Mouse (Mus musculus): ENCODE measurements at regions not wholly inside any gene's neighbourhood (a gene's known extent, or its start where the extent isn't known, plus 50 kb on each side); places are given as distances from the start of the nearest gene placed in this dataset.
A peak's percentile ranks its signal among the peaks of the same experiment; 100 is the strongest.

DNA sequence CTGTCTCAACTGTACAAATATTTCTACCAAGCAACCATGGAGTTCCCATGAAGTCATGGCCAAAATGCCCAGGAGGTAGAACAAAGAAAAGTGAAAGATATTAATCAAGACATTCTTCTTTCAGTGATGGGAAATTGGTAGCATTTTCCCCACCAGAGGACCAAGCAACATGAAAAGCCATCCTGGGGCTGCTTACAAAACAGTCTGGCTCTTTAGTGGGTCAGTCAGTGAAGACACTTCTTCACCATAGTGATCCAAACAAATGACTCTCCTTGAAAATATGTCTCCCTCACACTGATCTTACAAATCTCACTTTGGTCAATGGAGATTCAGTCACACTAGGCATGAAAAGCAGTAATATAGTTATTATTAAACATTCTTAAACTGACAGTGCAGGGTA, 299.8 kb upstream of the Gm9747 start:
- DNase-seq = no peak

DNA sequence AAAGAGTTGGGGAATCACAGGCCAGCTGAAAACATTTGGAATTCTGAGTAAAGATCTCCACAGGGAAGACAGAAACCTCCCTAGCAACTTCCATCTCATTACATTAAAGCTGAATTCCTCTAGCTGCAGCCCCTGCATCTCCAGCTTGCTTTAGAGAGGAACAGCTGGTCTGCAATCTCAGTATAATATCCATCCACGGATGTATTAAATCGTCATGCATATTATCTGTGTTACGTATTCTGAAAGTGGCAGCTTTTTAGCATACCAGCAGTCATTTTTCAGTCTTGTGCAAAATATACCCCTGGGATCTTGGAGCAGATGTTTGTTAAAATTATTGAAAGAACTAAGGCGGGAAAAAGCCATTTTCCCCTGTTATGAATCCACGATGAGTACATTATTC, 287.7 kb upstream of the Gm9747 start:
- DNase-seq = no peak

DNA sequence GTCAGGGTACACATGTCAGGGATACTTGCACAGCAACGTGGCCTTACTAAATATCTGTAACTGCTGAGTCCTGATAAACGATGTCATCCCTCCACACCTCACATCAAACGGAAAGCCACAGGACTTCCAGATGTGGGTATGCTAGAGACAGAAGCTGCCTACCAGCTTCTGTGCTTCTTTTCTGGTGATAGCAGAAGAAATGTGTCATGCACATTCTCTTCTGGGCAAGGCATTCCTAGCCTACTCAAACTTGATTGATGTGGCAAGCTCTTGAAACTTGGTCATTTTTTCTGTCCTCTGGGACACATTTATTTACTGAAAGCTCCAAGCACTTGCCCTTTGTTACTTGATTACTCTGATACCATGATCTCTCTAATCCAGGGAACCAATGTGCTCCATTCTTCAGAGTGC, 282.8 kb upstream of the Gm9747 start:
- peak; percentile 7 for DNase-seq

DNA sequence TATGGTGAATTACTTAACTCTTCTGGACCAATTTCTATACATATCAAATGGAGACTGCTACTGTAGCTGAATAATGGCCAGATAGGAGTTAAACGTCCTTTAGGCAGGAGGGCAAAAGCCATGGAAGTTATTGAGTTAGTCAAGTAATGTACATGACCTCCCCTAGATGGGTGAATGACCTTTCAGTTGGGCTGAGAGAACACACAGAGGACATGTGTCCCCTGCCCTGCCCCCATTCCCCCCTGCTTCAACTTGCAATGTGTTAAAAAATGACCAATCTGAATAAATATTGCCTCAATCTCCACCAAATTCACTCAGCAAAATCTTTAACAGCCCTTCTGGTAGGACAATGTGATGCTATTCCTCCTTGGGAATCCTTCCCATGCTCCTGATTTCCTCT, 282.1 kb upstream of the Gm9747 start:
- DNase-seq = no peak

DNA sequence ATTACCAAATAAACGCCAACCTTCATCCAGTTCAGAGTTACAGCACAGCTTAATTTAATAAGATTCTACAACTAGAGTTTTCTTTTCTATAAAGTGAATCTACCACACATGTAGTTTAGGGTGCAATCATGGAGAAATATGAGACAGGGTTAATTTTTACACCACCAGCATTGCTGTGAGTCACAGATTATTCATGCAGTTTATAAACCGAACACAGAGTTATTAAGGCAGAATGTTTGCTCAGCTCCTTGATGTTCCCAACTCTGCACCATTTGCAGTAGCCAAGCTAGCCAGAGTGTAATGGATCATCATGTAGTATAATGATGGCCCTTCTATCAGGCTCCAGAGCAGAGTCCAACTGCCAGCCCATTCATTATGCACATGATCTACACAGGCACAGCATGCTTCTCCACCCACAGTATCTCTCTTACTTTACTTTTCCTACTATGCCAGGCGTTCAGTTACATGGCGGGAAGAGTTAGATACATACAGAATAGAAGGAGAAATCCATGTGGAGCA, 281.4 kb upstream of the Gm9747 start:
- DNase-seq = no peak

DNA sequence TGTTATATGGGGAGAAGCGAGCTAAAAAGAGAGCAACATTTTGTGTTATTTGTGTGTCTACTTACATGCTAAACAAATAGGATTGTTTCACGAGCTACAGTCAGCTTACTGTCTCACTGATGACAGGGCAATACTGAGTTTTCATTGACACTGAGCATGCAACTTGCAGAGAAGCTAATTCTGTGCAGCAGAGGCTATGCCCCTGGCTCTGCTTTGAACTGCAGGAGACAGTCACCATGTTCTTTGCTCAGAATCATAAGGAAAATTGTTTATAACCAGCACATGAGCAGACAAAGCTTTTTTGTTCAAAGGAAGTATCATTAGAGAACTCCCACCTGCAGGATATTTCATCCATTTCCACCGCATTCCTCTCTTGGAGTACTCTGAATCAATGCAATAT, 280.8 kb upstream of the Gm9747 start:
- DNase-seq = no peak

DNA sequence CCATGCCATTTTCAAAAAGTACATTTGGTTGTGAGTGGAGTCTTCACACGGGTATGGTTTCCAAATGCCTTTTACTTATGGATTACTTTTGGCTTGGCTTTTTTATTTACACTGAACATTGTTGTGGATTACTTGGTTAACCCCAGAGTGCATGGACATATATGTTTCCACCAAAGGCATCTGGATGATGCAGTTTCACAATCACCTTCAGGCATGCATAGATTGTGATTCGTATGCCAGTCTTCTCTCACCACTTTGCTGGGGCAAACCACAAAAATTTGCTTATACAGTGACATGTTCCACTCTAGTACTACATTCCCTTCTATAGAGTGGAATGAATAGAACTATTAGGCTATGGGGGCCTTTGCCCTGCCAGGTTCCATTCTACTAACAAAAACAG, 278.4 kb upstream of the Gm9747 start:
- no peak for DNase-seq

DNA sequence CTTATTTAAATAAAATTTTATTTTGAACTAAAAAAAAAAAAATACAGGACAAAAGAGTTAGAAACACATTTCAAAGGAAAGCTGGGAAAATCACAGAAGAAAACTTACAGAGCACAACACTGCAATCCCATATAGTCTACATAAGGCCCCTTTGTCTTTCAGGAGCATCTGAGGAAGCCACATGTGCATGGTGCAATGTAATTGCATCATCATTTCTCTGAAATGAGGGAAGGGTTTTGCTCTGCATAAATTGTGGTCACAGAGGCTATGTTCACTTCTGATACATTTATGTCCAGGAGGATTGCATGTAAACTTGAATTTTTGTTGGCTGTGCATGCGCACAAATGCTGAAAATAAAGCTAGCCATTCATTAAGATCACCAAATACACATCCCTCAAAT, 265.9 kb upstream of the Gm9747 start:
- DNase-seq = no peak

DNA sequence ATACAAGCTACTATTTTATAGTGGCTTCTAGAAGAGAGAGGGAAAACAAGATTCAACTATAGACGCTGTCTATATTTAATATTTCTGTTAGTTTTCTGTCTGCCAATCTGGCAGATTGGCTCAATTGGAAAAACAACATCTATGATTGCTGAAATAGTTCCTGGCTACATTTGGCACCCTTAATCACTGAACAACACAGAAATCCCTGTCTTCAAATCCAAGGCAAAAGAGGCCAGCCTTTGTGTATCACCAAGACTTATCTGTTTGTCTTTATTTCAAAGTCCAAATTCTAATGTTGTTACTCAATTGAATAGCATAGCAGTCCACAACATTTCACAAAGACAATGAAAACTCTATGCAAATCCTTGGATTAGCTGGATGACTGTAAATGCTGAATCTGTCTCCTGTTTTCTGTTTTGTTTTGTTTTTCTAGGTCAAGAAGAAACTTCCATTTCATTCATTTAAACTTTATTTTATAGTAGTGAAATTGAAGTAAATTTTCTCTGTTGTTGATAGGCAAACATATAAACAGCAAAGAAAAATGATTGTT, 265.1 kb upstream of the Gm9747 start:
- DNase-seq = no peak

DNA sequence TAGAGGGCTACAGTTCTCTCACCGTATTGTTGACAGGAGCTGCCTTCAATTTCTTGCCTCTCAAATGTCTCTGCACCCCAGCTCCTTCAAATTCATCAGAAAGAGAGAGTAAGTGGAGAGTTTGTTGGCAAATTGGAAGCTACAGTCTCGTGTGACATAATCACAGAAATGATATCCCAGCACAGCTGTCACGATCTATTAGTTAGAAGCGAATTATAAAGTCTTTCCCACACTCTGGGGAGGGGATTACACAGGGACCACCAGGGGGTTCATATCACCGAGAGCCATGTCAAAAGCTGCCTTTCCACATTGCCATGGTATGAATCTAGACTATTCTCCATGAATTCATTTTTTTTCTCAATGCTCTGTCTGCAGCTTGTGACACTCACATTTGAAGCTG, 260.3 kb upstream of the Gm9747 start:
- no peak for DNase-seq

DNA sequence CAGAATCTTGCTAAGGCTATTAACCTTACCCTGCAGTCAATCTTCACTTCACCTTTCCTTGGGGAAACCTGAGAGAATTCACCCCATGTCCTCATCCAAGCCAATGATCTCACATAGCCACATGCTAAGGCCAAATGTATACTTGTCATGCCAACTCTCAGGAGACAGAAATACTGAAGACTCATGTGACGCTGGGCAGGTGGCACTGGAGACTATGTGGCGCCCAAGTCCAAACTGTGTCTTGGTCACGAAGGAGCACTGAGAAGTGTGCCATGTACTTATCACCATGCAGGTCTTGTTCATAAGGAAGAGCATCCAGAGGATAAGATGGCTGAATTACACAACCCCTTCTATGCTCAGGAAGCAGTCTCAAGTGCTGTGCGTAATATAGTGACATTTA, 259.4 kb upstream of the Gm9747 start:
- DNase-seq = no peak

DNA sequence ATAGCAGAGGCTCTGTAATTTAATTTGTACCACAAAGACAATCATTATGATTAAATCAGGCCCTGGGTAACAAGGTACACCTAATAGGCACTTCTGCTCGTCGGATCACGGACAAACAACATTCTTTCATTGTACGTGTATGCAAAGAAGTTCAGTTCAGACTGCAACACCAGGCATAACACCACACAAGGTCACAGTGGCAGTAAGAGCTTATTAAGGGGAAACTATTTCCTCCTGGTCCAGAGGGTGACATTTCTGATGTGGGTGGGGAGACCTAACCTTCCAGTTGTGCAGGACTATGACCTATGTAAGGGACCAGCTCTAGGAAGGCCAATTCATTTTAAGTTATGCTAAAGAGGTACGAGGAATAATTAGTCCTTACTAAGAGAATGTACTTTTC, 225.0 kb upstream of the Gm9747 start:
- DNase-seq = no peak

DNA sequence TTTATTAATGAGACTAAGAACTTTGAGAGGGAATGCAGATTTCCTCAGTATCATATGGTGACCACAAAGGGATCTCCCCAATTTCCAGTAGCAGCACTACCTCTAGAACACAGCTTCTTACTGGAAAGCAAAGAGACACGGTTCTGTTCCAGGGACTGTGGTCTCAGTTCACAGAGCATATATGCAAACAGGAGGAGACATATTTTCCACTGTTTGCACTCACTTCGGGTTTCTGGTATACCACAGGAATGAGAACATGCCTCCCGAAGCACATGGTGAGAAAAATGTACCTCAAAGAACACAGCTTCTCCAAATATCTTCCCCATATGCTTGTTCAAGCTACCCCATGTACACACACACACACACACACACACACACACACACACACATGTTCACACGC, 224.1 kb upstream of the Gm9747 start:
- no peak for DNase-seq

DNA sequence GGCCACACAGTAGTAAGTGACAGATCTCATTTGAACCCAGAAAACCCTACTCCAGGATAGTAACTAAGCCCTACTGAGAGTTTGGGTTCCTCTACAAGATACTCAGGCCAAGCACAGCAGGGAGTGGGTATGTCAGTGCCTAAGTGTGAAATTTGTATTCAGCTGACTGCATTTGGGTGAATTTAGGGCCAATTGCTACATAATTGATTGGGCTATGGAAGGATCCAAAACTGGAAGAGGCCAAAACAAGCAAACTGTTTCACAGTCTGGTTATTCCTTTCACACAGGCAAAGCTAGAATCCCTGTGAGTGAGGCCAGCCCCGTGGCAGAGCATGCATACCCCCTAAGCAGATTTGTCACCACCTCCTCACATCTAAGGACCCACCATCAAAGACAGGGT, 221.9 kb upstream of the Gm9747 start:
- DNase-seq = no peak

DNA sequence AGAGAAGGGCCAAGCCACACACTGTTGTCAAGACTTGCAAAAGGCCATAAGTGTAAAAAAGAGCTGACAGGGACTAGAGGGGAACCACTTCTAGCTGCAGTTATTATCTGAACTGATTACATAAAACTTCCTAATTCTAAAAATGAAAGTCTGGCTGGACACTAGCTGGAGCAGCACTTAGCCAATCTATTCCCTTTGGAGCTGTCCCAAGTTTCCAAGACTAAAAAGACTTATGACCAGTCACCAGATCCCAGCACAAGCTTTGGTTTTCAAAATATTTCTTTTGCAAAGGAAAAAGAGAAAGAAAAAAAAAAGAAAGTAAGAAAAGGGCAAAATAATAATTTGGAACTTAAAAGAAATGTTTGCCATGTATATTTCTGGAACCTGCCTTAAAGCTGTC, 217.6 kb upstream of the Gm9747 start:
- DNase-seq = no peak

DNA sequence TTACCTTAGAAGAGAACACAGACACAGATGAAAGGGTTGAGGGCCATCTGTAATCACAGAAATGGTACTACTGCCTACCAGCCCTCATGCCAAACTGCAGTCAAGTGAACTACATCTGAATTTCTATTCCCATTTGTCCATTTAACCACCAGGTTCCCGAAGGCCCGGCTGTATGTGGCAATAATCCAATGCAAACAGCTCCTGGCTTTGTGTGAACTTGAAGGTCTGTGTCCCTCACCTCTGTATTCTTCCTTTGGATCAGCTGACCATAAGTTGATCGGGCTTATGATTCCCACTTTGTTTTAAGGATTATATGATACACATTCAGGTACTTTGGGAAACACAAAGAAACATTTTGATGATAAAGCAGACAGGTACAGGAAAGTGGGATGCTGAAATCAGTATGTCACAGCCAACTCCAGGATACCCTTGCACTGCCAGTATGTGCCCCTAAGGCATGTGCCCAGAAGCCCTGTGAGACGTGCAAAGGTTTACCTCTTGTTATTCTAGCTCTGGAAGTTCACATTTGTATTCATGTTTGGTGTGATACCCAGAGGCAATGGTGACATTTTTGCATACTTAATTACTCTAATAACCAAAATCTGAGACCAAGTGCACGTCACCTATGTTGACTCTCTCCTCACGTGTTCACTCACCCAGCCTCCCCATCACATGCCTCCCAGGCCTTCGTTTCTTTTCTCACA, 214.1 kb upstream of the Gm9747 start:
- no peak for DNase-seq

DNA sequence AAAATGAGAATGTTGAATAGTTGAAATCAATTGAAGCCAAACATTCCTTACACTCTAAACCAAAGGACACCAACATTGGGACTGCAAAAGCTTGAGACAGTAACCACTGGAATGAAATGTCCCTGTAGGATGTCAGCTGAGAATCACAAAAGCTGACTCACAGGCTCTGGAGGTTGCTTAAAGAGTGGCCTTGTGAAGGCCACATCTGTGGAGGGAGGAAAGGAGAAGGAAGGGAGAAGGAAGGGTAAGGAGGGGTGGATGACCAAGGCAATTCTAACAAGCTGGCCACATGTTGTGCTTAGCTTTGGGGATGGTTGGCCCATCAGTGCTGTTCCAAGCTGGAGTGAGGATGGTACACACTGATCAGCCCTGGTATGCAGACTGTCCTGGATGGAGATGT, 205.2 kb upstream of the Gm9747 start:
- peak; percentile 34 for DNase-seq

DNA sequence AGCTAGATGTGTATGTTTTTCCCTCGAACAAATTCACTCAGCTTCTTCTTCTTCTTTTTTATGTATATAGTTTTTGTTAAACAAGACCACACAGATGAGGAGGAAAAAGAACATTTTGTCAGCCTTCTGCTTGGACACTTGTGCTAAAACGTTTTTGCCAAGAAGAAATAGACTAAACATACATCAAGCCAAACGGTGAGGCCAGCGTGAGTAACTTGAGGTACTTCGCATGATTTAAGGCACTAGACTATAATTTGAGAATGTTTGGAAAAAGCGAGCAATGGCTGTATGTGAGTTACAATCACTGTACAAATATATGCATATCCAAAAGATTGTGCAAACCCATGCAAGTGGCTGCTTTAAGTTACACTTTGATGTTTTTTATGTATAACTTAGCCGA, 201.8 kb upstream of the Gm9747 start:
- DNase-seq = no peak

DNA sequence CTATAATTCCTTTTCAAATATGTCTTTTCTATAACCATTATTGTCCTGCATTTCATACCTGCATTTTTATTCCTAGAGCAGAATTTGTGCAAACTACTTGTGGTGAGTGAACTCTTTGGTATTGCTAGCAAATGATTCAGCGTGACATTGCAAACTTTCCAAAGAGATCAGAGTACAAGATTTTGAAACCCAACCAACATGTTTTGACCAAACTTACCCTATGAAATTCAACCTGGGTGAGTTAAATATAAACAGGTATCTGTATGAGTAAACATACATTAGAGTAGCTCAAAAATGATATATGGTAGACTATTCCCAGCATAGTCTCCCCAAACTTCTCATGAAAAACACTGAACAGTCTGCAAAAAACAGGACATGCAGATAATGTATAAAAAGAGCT, 200.5 kb upstream of the Gm9747 start:
- DNase-seq = no peak

DNA sequence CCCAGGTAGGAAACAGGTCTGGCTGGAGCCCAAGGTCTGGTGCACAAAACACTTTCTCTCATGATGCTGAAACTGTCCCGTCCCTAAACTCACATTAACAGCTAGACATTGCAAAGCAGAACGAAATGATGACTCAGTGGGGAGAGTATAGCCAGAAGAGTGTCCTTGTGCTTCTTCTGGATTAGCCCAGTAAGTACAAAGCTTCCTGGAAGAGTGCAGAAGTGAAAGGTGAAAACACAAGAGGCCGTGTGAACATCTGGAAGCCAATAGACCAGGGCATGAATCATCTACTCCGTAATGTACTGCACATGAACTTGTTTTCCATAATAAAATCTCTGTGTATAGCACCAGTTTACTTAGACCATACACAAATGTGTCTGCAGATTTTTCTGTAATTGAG, 194.7 kb upstream of the Gm9747 start:
- DNase-seq = peak; percentile 23

DNA sequence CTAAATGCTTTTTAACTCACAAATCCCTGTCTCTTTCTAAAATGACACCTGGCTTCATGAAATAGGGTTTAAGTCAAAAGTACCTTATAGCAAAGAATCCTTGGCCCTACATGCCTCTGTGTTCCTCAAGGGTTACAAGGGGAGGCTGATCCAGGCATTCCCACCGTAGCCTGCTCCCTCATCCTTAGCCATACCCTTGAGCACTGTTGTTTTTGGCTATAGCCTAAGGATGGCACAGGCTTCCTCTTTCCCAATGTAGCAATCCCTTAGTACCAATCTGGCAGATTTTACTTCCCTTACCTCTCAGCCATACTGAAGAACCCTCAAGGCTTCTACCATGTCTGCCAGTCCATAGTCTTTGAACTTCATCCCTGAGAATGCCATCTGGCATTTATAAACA, 194.2 kb upstream of the Gm9747 start:
- DNase-seq = no peak

DNA sequence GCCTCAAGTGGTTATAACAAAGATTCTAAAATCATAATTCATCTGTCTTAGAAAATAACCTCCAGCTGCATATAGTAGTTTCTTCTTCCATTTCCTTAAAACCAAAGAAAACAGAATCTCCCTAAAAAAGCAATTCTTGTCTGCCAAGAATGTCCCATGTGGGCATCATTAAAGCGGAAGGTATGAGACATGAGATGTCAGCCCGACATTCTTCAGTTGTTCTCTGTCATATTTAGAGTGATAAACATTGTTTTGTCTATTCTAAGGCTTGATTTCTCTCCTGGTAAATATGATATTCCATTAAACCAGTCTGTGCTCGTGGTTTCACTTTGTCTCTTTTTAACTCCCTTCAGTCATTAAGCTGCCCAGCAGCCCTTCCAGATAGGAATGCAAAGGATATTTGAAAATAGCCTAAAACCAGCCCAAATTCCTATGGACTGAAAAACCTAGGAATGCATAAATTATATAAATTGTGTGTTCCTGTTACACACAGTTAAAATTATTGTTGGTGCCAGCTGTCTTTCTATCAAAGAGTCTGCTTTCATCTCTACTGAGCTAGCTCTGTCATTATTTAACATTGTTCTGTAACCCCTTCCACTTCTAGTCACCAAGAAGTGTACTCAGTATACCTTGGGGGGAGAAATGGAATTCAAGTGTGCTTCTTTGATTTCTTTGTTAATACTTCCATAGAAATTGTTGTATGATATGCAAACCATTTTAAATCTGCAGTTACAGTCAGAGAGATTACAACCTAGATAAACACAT, 191.4 kb upstream of the Gm9747 start:
- no peak for DNase-seq

DNA sequence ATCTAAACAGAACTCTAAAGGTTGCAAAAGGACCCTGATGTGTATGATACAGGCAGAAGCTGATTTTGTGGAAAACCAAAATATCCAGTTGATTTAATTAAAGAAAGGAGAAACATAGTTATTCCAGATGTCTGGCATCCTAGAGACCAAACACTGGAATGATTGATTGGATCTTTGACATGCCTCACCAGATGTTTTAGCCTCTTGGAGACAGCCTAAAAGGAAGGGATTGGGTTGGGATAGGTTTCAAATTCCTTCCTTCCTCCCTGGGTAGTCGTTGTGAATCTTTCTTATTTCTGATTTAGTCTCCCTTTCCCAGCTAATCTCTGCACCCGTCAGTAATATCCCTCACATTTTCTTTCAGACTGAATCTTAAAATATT, 190.9 kb upstream of the Gm9747 start:
- DNase-seq = no peak

DNA sequence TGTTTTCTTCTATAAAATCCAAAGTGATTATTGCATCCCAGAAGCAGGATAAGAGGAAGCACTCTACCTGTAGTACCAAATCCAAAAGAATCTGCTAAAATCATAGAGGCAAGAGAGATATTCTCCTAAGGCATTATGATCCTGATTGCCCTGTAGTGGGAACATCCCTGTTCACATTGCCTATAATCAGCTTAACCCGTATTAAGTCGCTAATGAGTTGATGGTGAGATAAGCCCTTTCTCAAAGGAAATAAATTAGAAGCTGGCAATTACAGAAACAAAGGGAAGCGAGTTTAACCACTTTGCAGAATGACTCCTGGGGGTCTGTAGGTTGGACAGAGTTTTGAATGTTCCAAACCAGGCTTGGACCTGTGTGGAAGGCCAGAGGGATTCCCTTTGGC, 190.4 kb upstream of the Gm9747 start:
- DNase-seq = no peak
